8 mouse cellular contexts compared by ENCODE assay signal in genomic region chr14:21031783-21032511, GRCm38 (mm10). TPM values are rescaled to one million over a fixed set of nuclear protein-coding genes. Genes with fewer than 3 reads are reported as not detected.
DNase-seq lines count a peak whose midpoint lies in the region; ATAC-seq and TF ChIP-seq lines count a peak whose summit lies in the region.

No protein-coding gene starts in this region.

- H3K9ac ChIP-seq in intestine, embryonic 14.5 days (ENCODE audit: low read length): no peak overlapping the region
- H3K9ac ChIP-seq in liver, embryonic 14.5 days (replicated peaks): no peak overlapping the region

- H3K36me3 ChIP-seq in intestine, embryonic 14.5 days (ENCODE audit: control insufficient read depth, insufficient read depth, low read length): peaks cover 86% of the 10 kb centered on the region
- H3K36me3 ChIP-seq in liver, embryonic 14.5 days (replicated peaks; ENCODE audit: control insufficient read depth, insufficient read depth, low read depth): peaks cover 36% of the 10 kb centered on the region

- WGBS in intestine, embryonic 14.5 days: 52% methylated on average over 6 of the region's 6 CpGs
- WGBS in liver, embryonic 14.5 days (ENCODE audit: insufficient replicate concordance): 78% methylated on average over 6 of the region's 6 CpGs

- no peak overlapping the region for H3K4me2 ChIP-seq in intestine, embryonic 14.5 days (ENCODE audit: low read length)
- H3K4me2 ChIP-seq in liver, embryonic 14.5 days (ENCODE audit: low read depth): no peak overlapping the region

- H3K27ac ChIP-seq in intestine, embryonic 14.5 days (ENCODE audit: low read depth): peak overlapping the region; percentile 1; the same call in 1 of the 2 replicates
- no peak overlapping the region; the same call in 1 of the 2 replicates for H3K27ac ChIP-seq in liver, embryonic 14.5 days

- no peaks in the 10 kb centered on the region for H3K27me3 ChIP-seq in intestine, embryonic 14.5 days (replicated peaks; ENCODE audit: control insufficient read depth, insufficient read depth, low read length)
- H3K27me3 ChIP-seq in liver, embryonic 14.5 days (ENCODE audit: control insufficient read depth, insufficient read depth, low read length): no peaks in the 10 kb centered on the region

- TF ChIP-seq CTCF in liver, embryonic 14.5 days (IDR thresholded peaks at IDR 0.05; ENCODE audit: low read depth): no peak

- H3K4me3 ChIP-seq in intestine, embryonic 14.5 days (ENCODE audit: low read depth, low read length): no peak overlapping the region
- H3K4me3 ChIP-seq in liver, embryonic 14.5 days (ENCODE audit: insufficient read depth in 1 of 2, low read depth in 2 of 2, low read length in 2 of 2): no peak overlapping the region

- 0 out of 2 replicates have a peak, but pooled peaks cover 4% of the 10 kb centered on the region for H3K4me1 ChIP-seq in intestine, embryonic 14.5 days (replicated peaks; ENCODE audit: control insufficient read depth, insufficient read depth, low read length)
- H3K4me1 ChIP-seq in liver, embryonic 14.5 days (replicated peaks; ENCODE audit: control insufficient read depth in 2 of 2, insufficient read depth in 2 of 2, low read length in 1 of 2): peaks cover 0 to 4% of the 10 kb centered on the region in 2 experiments; a peak in 1 of 4 replicates

- no peak for DNase-seq in frontal cortex, postnatal 14 days (ENCODE audit: low spot score in 2 of 2)
- DNase-seq in T-cell, adult 2 months (ENCODE audit: low spot score): peak; percentile 84
- peak; percentile 52 for DNase-seq in forelimb bud, embryonic 11.5 days (ENCODE audit: low read depth, low spot score)
- DNase-seq in intestine, embryonic 14.5 days (ENCODE audit: low spot score): no peak
- peak; percentile 50 to 72 (median 51) for DNase-seq in liver, embryonic 14.5 days (ENCODE audit: low read depth in 3 of 3, low spot score in 3 of 3)
- peak; percentile 35 for DNase-seq in retina, embryonic 14.5 days (ENCODE audit: low spot score)
- DNase-seq in layer of hippocampus, adult 9-10 months (ENCODE audit: low spot score): no peak

- ATAC-seq in frontal cortex, adult (ENCODE audit: low TSS enrichment): peak; percentile 11; the same call in 1 of the 2 replicates
- ATAC-seq in intestine, embryonic 14.5 days (replicated peaks; ENCODE audit: low FRiP score, low TSS enrichment, low read depth): no peak; the same call in 1 of the 2 replicates
- ATAC-seq in liver, embryonic 14.5 days (ENCODE audit: insufficient read depth): peak; percentile 76

- no peak for TF ChIP-seq EP300 in liver, embryonic 14.5 days (IDR thresholded peaks at IDR 0.05; ENCODE audit: low read depth)

- H3K9me3 ChIP-seq in intestine, embryonic 14.5 days (ENCODE audit: control insufficient read depth, low read length): no peaks in the 10 kb centered on the region
- no peaks in the 10 kb centered on the region for H3K9me3 ChIP-seq in liver, embryonic 14.5 days (ENCODE audit: control insufficient read depth, low read length)

RNA-seq across cellular contexts. Expression of gene Ap3m1, which starts 20.4 kb away (rescaled TPM):
- 73.3 and 82.7 TPM in 2 replicates for polyA plus RNA-seq in intestine, embryonic 14.5 days (2014; fragmentation: Nextera tagmentation; extraction: Ambion mirVana)
- 11.7 and 22.3 TPM in 2 replicates for polyA plus RNA-seq in liver, embryonic 14.5 days (2012; rRNA removed)
- 40.4 and 41.4 TPM in 2 replicates for polyA plus RNA-seq in liver, embryonic 14.5 days (2014; fragmentation: Nextera tagmentation; extraction: Ambion mirVana)

RNA-seq across cellular contexts. Expression of gene Adk, which starts 20.4 kb away (rescaled TPM):
- polyA plus RNA-seq in intestine, embryonic 14.5 days (2014; fragmentation: Nextera tagmentation; extraction: Ambion mirVana): 180 TPM in 2 replicates
- polyA plus RNA-seq in liver, embryonic 14.5 days (2012; rRNA removed): 43.2 and 56.9 TPM in 2 replicates
- 172 and 180 TPM in 2 replicates for polyA plus RNA-seq in liver, embryonic 14.5 days (2014; fragmentation: Nextera tagmentation; extraction: Ambion mirVana)

Comparison
In these comparisons a context has a peak if more than half of its experiments do, and no peak if none do; other contexts are left out.
1. DNase-seq: peak in T-cell, adult 2 months (single experiment), forelimb bud, embryonic 11.5 days (single experiment), liver, embryonic 14.5 days (3 of 3) and retina, embryonic 14.5 days (single experiment); none in frontal cortex, postnatal 14 days (0 of 2), intestine, embryonic 14.5 days (single experiment) and layer of hippocampus, adult 9-10 months (single experiment).